Mouse (Mus musculus) macrophage (primary cell): ENCODE results near the gene Shc4. TPM values are rescaled to one million over a fixed set of nuclear protein-coding genes. Genes with fewer than 3 reads are reported as not detected.

Source experiments
- H3K27ac ChIP-seq: fragments of 350-480 bp; formaldehyde crosslinking; 2 replicates; pipeline ENCODE4 v1.9.0; 2021
- H3K36me3 ChIP-seq: fragments of 350-480 bp; formaldehyde crosslinking; 2 replicates; pipeline ENCODE4 v1.9.0; 2021; ENCODE audit errors: inconsistent target
- H3K4me3 ChIP-seq: fragments of 350-480 bp; formaldehyde crosslinking; 2 replicates; pipeline ENCODE4 v1.9.0; 2021; ENCODE audit errors: inconsistent target
- H3K79me2 ChIP-seq: fragments of 350-480 bp; formaldehyde crosslinking; 2 replicates; pipeline ENCODE4 v1.9.0; 2021; ENCODE audit errors: inconsistent target
- WGBS: methylation state at CpG from one replicate; pipeline ENCODE4 v1.1.7; 2026; ENCODE audit warnings: inconsistent platforms; ENCODE audit not compliant: missing documents; 5-methylcytosine and 5-hydroxymethylcytosine counted together
- polyA plus RNA-seq: library from polyadenylated mRNA; stranded (reverse); fragments of 250-400 nt; gene quantifications from 3 replicates; pipeline ENCODE4 v1.2.4, GENCODE M21; 2018; ENCODE audit warnings: inconsistent platforms

The Shc4 gene
- polyA plus RNA-seq, 1 experiment from 2014 or later = 0.99 TPM

- WGBS = 42% methylated on average over 7 of the region's 7 CpGs
- Histone ChIP-seq H3K36me3 (no peaks in the 10 kb centered on the region), H3K79me2 (no peaks in the 10 kb centered on the region), H3K27ac (peak overlapping the region; percentile 95), H3K4me3 (no peak overlapping the region)
Observed at GRCm38 (mm10) chr2:125667721-125668120, 56.2 kb downstream of the Shc4 start.

- 7% methylated on average over 5 of the region's 5 CpGs for WGBS
- Histone ChIP-seq H3K27ac (peak overlapping the region; percentile 95), H3K4me3 (no peak overlapping the region), H3K79me2 (no peaks in the 10 kb centered on the region), H3K36me3 (no peaks in the 10 kb centered on the region)
Observed at GRCm38 (mm10) chr2:125667184-125667583, 56.8 kb downstream of the Shc4 start.

- no peaks in the 10 kb centered on the region for H3K36me3 ChIP-seq
- H3K79me2 ChIP-seq = no peaks in the 10 kb centered on the region
- H3K4me3 ChIP-seq = no peak overlapping the region
- peak overlapping the region; percentile 95 for H3K27ac ChIP-seq
- WGBS = 57% methylated on average over 4 of the region's 4 CpGs
Observed at GRCm38 (mm10) chr2:125666668-125667067, 57.3 kb downstream of the Shc4 start.

- H3K36me3 ChIP-seq = no peaks in the 10 kb centered on the region
- no peak overlapping the region for H3K27ac ChIP-seq
- WGBS = 83% methylated on average over 3 of the region's 4 CpGs
- no peak overlapping the region for H3K4me3 ChIP-seq
- no peaks in the 10 kb centered on the region for H3K79me2 ChIP-seq
Observed at GRCm38 (mm10) chr2:125665909-125666308, 58.0 kb downstream of the Shc4 start.

- Histone ChIP-seq H3K4me3 (no peak overlapping the region), H3K79me2 (no peaks in the 10 kb centered on the region), H3K36me3 (no peaks in the 10 kb centered on the region), H3K27ac (no peak overlapping the region)
- WGBS = 95% methylated on average over 5 of the region's 5 CpGs
Observed at GRCm38 (mm10) chr2:125665213-125665612, 58.7 kb downstream of the Shc4 start.

- Histone ChIP-seq H3K36me3 (no peaks in the 10 kb centered on the region), H3K79me2 (no peaks in the 10 kb centered on the region), H3K4me3 (no peak overlapping the region), H3K27ac (no peak overlapping the region; the same call in 1 of the 2 replicates)
- 72% methylated on average over 3 of the region's 3 CpGs for WGBS
Observed at GRCm38 (mm10) chr2:125662517-125662916, 61.4 kb downstream of the Shc4 start.

GRCm38 (mm10) chr2:125661156-125661555, 62.8 kb downstream of the Shc4 start:
- Histone ChIP-seq H3K27ac (no peak overlapping the region), H3K36me3 (no peaks in the 10 kb centered on the region), H3K79me2 (no peaks in the 10 kb centered on the region), H3K4me3 (no peak overlapping the region)
- WGBS = 94% methylated on average over 4 of the region's 4 CpGs

- Histone ChIP-seq H3K36me3 (no peaks in the 10 kb centered on the region), H3K79me2 (no peaks in the 10 kb centered on the region), H3K4me3 (no peak overlapping the region), H3K27ac (no peak overlapping the region)
- 57% methylated on average over 20 of the region's 20 CpGs for WGBS
Observed at GRCm38 (mm10) chr2:125660537-125661130, 63.3 kb downstream of the Shc4 start.

GRCm38 (mm10) chr2:125659823-125660536, 64.0 kb downstream of the Shc4 start:
- Histone ChIP-seq H3K4me3 (no peak overlapping the region), H3K36me3 (no peaks in the 10 kb centered on the region), H3K79me2 (no peaks in the 10 kb centered on the region), H3K27ac (no peak overlapping the region)
- 18% methylated on average over 10 of the region's 10 CpGs for WGBS

- Histone ChIP-seq H3K36me3 (no peaks in the 10 kb centered on the region), H3K27ac (no peak overlapping the region), H3K4me3 (no peak overlapping the region), H3K79me2 (no peaks in the 10 kb centered on the region)
- 90% methylated on average over 9 of the region's 9 CpGs for WGBS
Observed at GRCm38 (mm10) chr2:125655391-125655790, 68.6 kb downstream of the Shc4 start.

- Histone ChIP-seq H3K79me2 (no peaks in the 10 kb centered on the region), H3K27ac (no peak overlapping the region), H3K36me3 (no peaks in the 10 kb centered on the region), H3K4me3 (no peak overlapping the region)
- 97% methylated on average over 2 of the region's 2 CpGs for WGBS
Observed at GRCm38 (mm10) chr2:125653286-125653685, 70.7 kb downstream of the Shc4 start.

GRCm38 (mm10) chr2:125651563-125651962, 72.4 kb downstream of the Shc4 start:
- Histone ChIP-seq H3K36me3 (no peaks in the 10 kb centered on the region), H3K27ac (no peak overlapping the region), H3K79me2 (no peaks in the 10 kb centered on the region), H3K4me3 (no peak overlapping the region)
- 90% methylated on average over 8 of the region's 8 CpGs for WGBS

GRCm38 (mm10) chr2:125650742-125651352, 73.1 kb downstream of the Shc4 start:
- Histone ChIP-seq H3K27ac (no peak overlapping the region), H3K79me2 (no peaks in the 10 kb centered on the region), H3K4me3 (no peak overlapping the region), H3K36me3 (no peaks in the 10 kb centered on the region)
- WGBS = 97% methylated on average over 14 of the region's 14 CpGs

GRCm38 (mm10) chr2:125650038-125650437, 73.9 kb downstream of the Shc4 start:
- Histone ChIP-seq H3K36me3 (no peaks in the 10 kb centered on the region), H3K4me3 (no peak overlapping the region), H3K27ac (no peak overlapping the region), H3K79me2 (no peaks in the 10 kb centered on the region)
- 95% methylated on average over 5 of the region's 5 CpGs for WGBS

- 89% methylated on average over 6 of the region's 6 CpGs for WGBS
- H3K79me2 ChIP-seq = no peaks in the 10 kb centered on the region
- H3K4me3 ChIP-seq = no peak overlapping the region
- no peaks in the 10 kb centered on the region for H3K36me3 ChIP-seq
- H3K27ac ChIP-seq = no peak overlapping the region
Observed at GRCm38 (mm10) chr2:125644912-125645311, 79.0 kb downstream of the Shc4 start.
